Mouse (Mus musculus): ENCODE data around the gene Myo5a.

DNA sequence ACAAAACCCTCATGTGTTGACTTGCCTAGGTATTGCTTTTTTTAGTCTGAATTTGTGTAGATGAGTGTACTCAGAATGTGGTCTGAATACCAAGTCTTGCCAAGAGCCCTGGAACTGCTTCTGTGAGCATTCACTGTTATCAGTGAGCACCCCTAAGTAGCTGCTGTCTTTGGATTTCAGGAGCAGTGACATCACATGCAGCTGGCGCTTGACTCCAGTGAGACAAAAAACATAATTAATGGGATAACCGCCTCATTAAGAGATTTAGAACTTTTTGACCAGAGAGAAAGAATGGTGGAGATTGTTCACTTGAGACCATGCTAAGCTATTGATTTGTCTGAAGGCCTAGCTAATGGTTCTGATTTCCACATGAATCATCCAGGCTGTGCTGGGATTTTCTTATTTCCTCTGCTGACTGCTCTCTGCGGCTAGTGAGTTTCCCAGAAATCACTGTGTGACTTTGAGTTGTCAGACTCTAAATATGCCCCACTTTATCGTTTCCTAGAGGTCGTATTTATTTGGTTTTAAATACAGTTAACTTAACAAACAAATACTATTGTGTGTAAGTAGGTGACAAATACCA, 14.5 kb downstream of the Myo5a start:
- no peak for TF ChIP-seq POLR2A (IDR thresholded peaks at IDR 0.05; ENCODE audit: low read depth, low read length)
- no peak for TF ChIP-seq CTCF (conservative IDR thresholded peaks at IDR 0.05; ENCODE audit: insufficient read depth, insufficient read length, low read depth, low read length)
